Mouse (Mus musculus): ENCODE measurements around the gene Olfr1019.

Gene Olfr1019

GRCm38 (mm10) chr2:85845383-85845782, at the start of gene Olfr1019:
Gene Olfr1019 (minus strand): TSS chr2:85845483.
- ChIA-PET CTCF (no interaction called here), POLR2A (no interaction called here)

GRCm38 (mm10) chr2:85885340-85885739, 40.1 kb upstream of the Olfr1019 start, which contains the start of gene Olfr1023:
Gene Olfr1023 (plus strand): TSS chr2:85885640.
- CTCF ChIA-PET = no interaction called here

GRCm38 (mm10) chr2:85868294-85868693, 23.0 kb upstream of the Olfr1019 start, which contains the start of gene Olfr1022:
Gene Olfr1022 (plus strand): TSS chr2:85868594.
- CTCF ChIA-PET = no interaction called here
- POLR2A ChIA-PET = no interaction called here

More at GRCm38 (mm10) chr2:85885340-85885739, 40.1 kb upstream of the Olfr1019 start, which contains the start of gene Olfr1023:
- POLR2A ChIA-PET = no interaction called here

GRCm38 (mm10) chr2:85846730-85847129, 1.4 kb upstream of the Olfr1019 start, which contains the start of gene Olfr1020:
Gene Olfr1020 (plus strand): TSS chr2:85847030.
- CTCF ChIA-PET = no interaction called here
- POLR2A ChIA-PET = no interaction called here

- CTCF ChIA-PET = no interaction called here
- POLR2A ChIA-PET = no interaction called here
Measured at GRCm38 (mm10) chr2:85818179-85818578, 27.1 kb downstream of the Olfr1019 start, which contains the start of gene Olfr1018. Gene Olfr1018 (plus strand): TSS chr2:85818479.

- ChIA-PET CTCF (no interaction called here), POLR2A (no interaction called here)
Measured at GRCm38 (mm10) chr2:85804501-85804900, 40.8 kb downstream of the Olfr1019 start.

- CTCF ChIA-PET = no interaction called here
- POLR2A ChIA-PET = no interaction called here
Measured at GRCm38 (mm10) chr2:85802444-85802843, 42.8 kb downstream of the Olfr1019 start, which contains the start of gene Olfr1016. Gene Olfr1016 (minus strand): TSS chr2:85802544.

- ChIA-PET CTCF (no interaction called here), POLR2A (interaction anchor here in 1 of 4 experiments (0.7 kb wide), 1 partner anchor 1109 kb away, joined by 3 read pairs; no protein-coding TSS in a partner anchor)
Measured at GRCm38 (mm10) chr2:85792331-85792730, 53.0 kb downstream of the Olfr1019 start.
